Mouse (Mus musculus) heart, postnatal 0 days (tissue): Measurements from ENCODE around the gene Nav2. TPM values are rescaled to one million over a fixed set of nuclear protein-coding genes. Genes with fewer than 3 reads are reported as not detected.
A peak's percentile ranks its signal among the peaks of the same experiment; 100 is the strongest.

Experiments
- ATAC-seq: fragments of 200-750 bp; cut with Nextera tagmentation; 2 replicates; pipeline ENCODE4 v1.8.0; 2017; ENCODE audit warnings: low read depth, moderate number of reproducible peaks, moderate library complexity; ENCODE audit not compliant: insufficient read depth
- DNase-seq: peaks from one replicate; pipeline ENCODE4 v3.0.0-alpha.2; 2016; ENCODE audit warnings: low spot score
- H3K27ac ChIP-seq: fragments of 300-500 bp; sonication (generic); 2 replicates; pipeline ENCODE4 v1.5.1; 2014; ENCODE audit warnings: low read depth, mild to moderate bottlenecking
- H3K27me3 ChIP-seq: fragments of 300-500 bp; sonication (generic); 2 replicates; pipeline ENCODE4 v1.6.1; 2014; ENCODE audit warnings: low read length, mixed read lengths; ENCODE audit not compliant: control insufficient read depth, insufficient read depth
- H3K36me3 ChIP-seq: fragments of 300-500 bp; sonication (generic); replicated peaks from 2 replicates; pipeline ENCODE4 v1.6.1; 2014; ENCODE audit warnings: low read length, mixed read lengths; ENCODE audit not compliant: control insufficient read depth, insufficient read depth
- H3K4me1 ChIP-seq: fragments of 300-500 bp; sonication (generic); 2 replicates; pipeline ENCODE4 v1.6.1; 2014; ENCODE audit warnings: antibody characterized with exemption; ENCODE audit not compliant: control insufficient read depth, insufficient read depth
- H3K4me2 ChIP-seq: fragments of 300-500 bp; sonication (generic); 2 replicates; pipeline ENCODE4 v1.6.1; 2014; ENCODE audit warnings: low read depth, mild to moderate bottlenecking, low read length, moderate library complexity
- H3K4me3 ChIP-seq: fragments of 300-500 bp; sonication (generic); 2 replicates; pipeline ENCODE4 v1.5.1; 2014; ENCODE audit warnings: low read depth, low read length
- H3K9ac ChIP-seq: fragments of 300-500 bp; sonication (generic); replicated peaks from 2 replicates; pipeline ENCODE4 v1.6.1; 2014; ENCODE audit warnings: low read depth, low read length, mixed read lengths
- H3K9me3 ChIP-seq: fragments of 300-500 bp; sonication (generic); replicated peaks from 2 replicates; pipeline ENCODE4 v1.6.1; 2016; ENCODE audit warnings: low read length; ENCODE audit not compliant: control insufficient read depth
- CTCF ChIP-seq: IDR thresholded peaks from 2 replicates; pipeline ENCODE4 v1.5.1; 2016; ENCODE audit warnings: antibody characterized with exemption, control low read depth, low read depth
- EP300 ChIP-seq: IDR thresholded peaks from 2 replicates; pipeline ENCODE4 v1.6.1; 2016; ENCODE audit warnings: antibody characterized with exemption, low read depth
- WGBS: fragments of 180-500 bp; shearing (Covaris S2); extraction: QIAGEN DNeasy Blood & Tissue Kit; methylation state at CpG from one replicate; pipeline ENCODE4 v1.1.7; 2014; 5-methylcytosine and 5-hydroxymethylcytosine counted together
- polyA plus RNA-seq: library from polyadenylated mRNA; unstranded; fragments of >200 nt; fragmentation: Nextera tagmentation; extraction: Ambion mirVana; gene quantifications from 2 replicates; pipeline ENCODE4 v1.2.1, GENCODE M21; 2015
- total RNA-seq: library from RNA; depleted of rRNA; stranded (reverse); fragments of >200 nt; gene quantifications from 2 replicates; pipeline ENCODE4 v1.2.3, GENCODE M21; 2014; ENCODE audit warnings: low replicate concordance

The Nav2 gene
- total and polyA plus RNA-seq, 2 experiments from 2014 or later: 22.8 to 77.9 TPM

DNA sequence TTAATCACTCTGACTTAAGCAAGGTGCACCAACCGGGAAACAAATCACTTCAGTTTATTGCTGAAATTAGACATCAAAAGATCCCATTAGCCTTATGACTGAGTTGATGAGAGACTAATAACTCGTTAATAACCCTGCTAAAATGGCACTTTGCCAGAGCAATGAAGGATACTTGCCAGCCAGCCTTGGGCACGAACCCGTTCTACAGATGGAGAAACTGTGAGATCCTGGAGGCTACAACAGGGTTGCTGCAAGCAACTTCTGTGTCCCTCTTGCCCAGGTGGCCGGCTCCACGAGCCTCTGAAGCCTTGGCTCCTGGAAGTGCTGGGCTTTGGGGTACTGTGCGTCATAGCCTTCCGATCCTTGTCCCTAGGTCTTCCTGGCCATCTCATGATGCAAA is 681.1 kb downstream of the Nav2 start:
- Histone ChIP-seq H3K27ac (no peak overlapping the region), H3K36me3 (peaks cover 94% of the 10 kb centered on the region), H3K4me1 (no peaks in the 10 kb centered on the region), H3K27me3 (no peaks in the 10 kb centered on the region), H3K4me2 (no peak overlapping the region), H3K9me3 (no peaks in the 10 kb centered on the region), H3K9ac (no peak overlapping the region), H3K4me3 (no peak overlapping the region)
- DNase-seq (no peak), ATAC-seq (no peak)
- no peak for TF ChIP-seq CTCF
- no peak for TF ChIP-seq EP300
- 93% methylated on average over 8 of the region's 8 CpGs for WGBS

DNA sequence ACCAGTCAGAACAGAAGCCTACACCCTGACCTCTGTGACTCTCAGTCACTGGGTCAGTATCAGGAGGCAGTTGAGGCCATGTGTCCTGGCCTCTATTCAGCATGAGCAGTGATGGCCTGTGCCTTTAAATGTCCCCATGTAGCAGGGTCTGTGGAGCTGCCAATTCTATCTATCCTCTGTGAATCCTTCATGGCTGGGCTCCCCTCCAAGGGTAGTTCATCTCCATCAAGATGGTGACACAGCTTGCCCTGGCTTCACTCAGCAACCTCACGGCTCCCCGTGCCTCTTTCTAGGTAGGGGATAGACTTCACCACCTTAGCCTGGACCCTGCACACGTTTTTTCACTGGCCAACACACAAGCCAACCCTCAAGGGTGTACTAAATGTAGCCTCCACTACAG is 689.3 kb downstream of the Nav2 start:
- H3K4me3 ChIP-seq: no peak overlapping the region
- no peak overlapping the region for H3K27ac ChIP-seq
- H3K9me3 ChIP-seq: no peaks in the 10 kb centered on the region
- ATAC-seq (no peak), DNase-seq (no peak)
- no peak overlapping the region for H3K4me2 ChIP-seq
- no peaks in the 10 kb centered on the region for H3K4me1 ChIP-seq
- H3K9ac ChIP-seq: no peak overlapping the region
- no peaks in the 10 kb centered on the region for H3K27me3 ChIP-seq
- WGBS: 56% methylated on average over 3 of the region's 3 CpGs
- no peak for TF ChIP-seq CTCF
- no peak for TF ChIP-seq EP300
- peaks cover 71% of the 10 kb centered on the region for H3K36me3 ChIP-seq

DNA sequence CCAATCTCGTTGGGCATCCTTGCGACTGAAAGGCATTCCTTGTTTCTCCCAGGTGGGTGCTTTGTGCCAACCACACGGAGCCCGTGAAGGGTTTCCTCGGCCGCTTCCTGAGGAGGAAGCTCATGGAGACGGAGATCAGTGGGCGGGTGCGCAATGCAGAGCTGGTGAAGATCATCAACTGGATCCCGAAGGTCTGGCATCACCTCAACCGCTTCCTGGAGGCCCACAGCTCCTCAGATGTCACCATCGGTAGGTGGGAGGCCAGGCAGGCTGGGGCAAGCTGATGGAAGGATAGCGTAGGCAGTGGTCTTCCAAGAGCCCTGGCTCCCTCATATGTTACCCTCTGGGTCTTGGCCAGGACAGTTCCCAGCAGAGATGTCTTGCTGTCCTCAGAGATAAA is 689.7 kb downstream of the Nav2 start:
- peaks cover 71% of the 10 kb centered on the region for H3K36me3 ChIP-seq
- no peak for DNase-seq
- WGBS: 86% methylated on average over 13 of the region's 13 CpGs

DNA sequence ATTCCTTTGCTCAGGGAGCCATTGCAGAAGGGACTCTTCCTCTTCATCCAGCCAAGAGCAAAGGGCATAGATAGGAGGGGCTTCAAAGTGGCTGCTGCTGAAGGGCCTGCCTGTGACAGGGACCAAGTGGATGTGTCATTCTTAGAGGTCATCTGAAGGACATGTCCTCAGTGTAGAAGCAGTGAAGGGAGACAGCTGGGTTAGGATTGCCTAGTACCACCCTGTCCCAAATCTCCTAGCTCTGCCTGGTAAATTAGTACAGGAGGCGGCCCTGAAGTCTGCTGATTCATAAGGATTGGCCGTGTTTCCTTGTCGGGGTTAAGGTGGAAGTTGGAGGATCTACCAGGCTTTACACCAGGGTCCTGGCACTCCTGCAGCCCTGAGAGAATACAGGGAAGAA is 691.4 kb downstream of the Nav2 start:
- no peak overlapping the region for H3K9ac ChIP-seq
- H3K4me1 ChIP-seq: no peaks in the 10 kb centered on the region
- no peak overlapping the region for H3K4me3 ChIP-seq
- no peaks in the 10 kb centered on the region for H3K27me3 ChIP-seq
- WGBS: 66% methylated on average over 3 of the region's 3 CpGs
- peaks cover 69% of the 10 kb centered on the region for H3K36me3 ChIP-seq
- DNase-seq (no peak), ATAC-seq (no peak)
- TF ChIP-seq EP300 (no peak), CTCF (no peak)
- 0 out of 2 replicates have a peak overlapping the region, but pooled peaks have one; percentile 8 for H3K27ac ChIP-seq
- no peak overlapping the region for H3K4me2 ChIP-seq
- no peaks in the 10 kb centered on the region for H3K9me3 ChIP-seq

More for the DNA sequence above, 689.7 kb downstream of the Nav2 start:
- Histone ChIP-seq H3K9ac (no peak overlapping the region), H3K9me3 (no peaks in the 10 kb centered on the region), H3K27me3 (no peaks in the 10 kb centered on the region), H3K4me2 (no peak overlapping the region), H3K27ac (no peak overlapping the region), H3K4me1 (no peaks in the 10 kb centered on the region), H3K4me3 (no peak overlapping the region)
- no peak for TF ChIP-seq CTCF
- TF ChIP-seq EP300: no peak
- no peak for ATAC-seq

DNA sequence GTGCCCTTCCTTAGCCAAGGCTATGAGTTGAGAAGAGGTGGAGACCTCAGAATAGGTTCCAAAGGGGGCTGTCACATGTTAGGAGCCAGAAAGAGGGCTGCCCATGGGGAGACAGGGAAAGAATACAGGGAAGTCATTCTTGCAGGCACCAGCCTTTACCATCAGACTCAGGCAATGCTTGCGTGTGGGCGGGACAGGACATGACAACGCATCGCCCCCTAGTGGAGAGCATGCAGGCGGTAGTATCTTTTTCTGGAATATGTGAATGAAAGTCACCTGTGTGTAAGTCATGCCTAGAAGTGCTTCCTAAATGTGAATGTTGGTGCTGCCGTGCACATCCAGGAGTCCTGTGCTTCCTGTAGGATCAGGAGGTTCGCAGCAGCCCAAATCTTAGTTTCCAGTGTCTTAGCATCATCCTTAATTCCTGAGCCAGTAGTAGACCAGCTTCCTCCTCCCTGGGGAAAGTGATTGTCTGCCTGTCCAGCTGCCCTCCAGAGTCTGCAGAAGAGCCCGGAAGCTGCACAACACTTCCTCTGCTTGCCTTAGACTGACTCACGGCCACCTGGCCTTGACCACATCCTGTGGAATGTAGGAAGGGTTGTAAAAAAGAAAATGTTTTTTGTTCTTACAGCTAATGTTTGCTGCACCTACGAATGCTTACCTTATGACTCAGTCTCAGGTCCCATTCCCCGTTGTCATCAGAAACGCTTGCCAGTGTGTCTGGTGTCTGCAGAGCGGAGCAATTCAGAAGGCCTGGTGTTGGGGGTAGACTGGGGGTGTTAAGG is 692.9 kb downstream of the Nav2 start:
- Histone ChIP-seq H3K4me3 (no peak overlapping the region), H3K9me3 (no peaks in the 10 kb centered on the region), H3K4me2 (no peak overlapping the region), H3K9ac (no peak overlapping the region), H3K27me3 (no peaks in the 10 kb centered on the region), H3K4me1 (no peaks in the 10 kb centered on the region), H3K36me3 (peaks cover 64% of the 10 kb centered on the region), H3K27ac (no peak overlapping the region)
- peak; percentile 78 for DNase-seq
- WGBS: 35% methylated on average over 13 of the region's 13 CpGs
- peak; percentile 44; the same call in 1 of the 2 replicates for ATAC-seq
- TF ChIP-seq EP300 (no peak), CTCF (peak; percentile 91)

DNA sequence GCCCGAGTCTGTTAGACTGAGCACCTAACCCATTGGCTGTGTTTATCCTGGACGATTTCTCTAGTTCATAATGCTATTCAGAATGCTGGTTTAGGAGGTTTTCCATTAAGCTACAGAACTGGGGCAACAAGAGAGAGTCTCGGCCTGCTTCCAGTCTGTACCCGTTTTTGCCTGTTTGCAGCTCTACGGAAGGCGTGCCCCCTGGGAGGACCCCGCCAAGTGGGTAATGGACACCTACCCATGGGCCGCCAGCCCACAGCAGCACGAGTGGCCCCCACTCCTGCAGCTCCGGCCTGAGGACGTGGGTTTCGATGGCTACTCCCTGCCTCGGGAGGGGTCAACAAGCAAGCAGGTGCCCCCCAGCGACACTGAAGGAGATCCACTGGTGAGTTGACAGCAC is 695.7 kb downstream of the Nav2 start:
- Histone ChIP-seq H3K36me3 (peaks cover 46% of the 10 kb centered on the region), H3K9me3 (no peaks in the 10 kb centered on the region), H3K4me3 (no peak overlapping the region), H3K27ac (no peak overlapping the region), H3K4me1 (no peaks in the 10 kb centered on the region), H3K27me3 (no peaks in the 10 kb centered on the region), H3K9ac (no peak overlapping the region), H3K4me2 (no peak overlapping the region)
- no peak for TF ChIP-seq EP300
- TF ChIP-seq CTCF: no peak
- DNase-seq: no peak
- no peak for ATAC-seq
- 93% methylated on average over 14 of the region's 14 CpGs for WGBS
